Mouse (Mus musculus): ENCODE results near the gene Lca5.

Gene Lca5

GRCm38 (mm10) chr9:83391996-83392395 lies 48.9 kb downstream of the Lca5 start:
- no peak for DNase-seq (ENCODE audit: low spot score in 2 of 2)

- DNase-seq (ENCODE audit: low spot score in 2 of 2) = no peak
Measured at GRCm38 (mm10) chr9:83389570-83389969, 51.4 kb downstream of the Lca5 start.

GRCm38 (mm10) chr9:83386264-83386855 lies 54.6 kb downstream of the Lca5 start:
- no peak for DNase-seq (ENCODE audit: low spot score in 2 of 2)

- DNase-seq (ENCODE audit: low spot score in 2 of 2) = no peak
Measured at GRCm38 (mm10) chr9:83385301-83385700, 55.6 kb downstream of the Lca5 start.

GRCm38 (mm10) chr9:83383235-83383634 lies 57.7 kb downstream of the Lca5 start:
- DNase-seq (ENCODE audit: low spot score in 2 of 2) = no peak

- DNase-seq (ENCODE audit: low spot score in 2 of 2) = no peak
Measured at GRCm38 (mm10) chr9:83382775-83383174, 58.2 kb downstream of the Lca5 start.

GRCm38 (mm10) chr9:83381317-83381716 lies 59.6 kb downstream of the Lca5 start:
- DNase-seq (ENCODE audit: low spot score in 2 of 2) = no peak

GRCm38 (mm10) chr9:83379661-83380060 lies 61.3 kb downstream of the Lca5 start:
- DNase-seq (ENCODE audit: low spot score in 2 of 2) = no peak

- DNase-seq (ENCODE audit: low spot score in 2 of 2) = no peak
Measured at GRCm38 (mm10) chr9:83377132-83377531, 63.8 kb downstream of the Lca5 start.

GRCm38 (mm10) chr9:83375522-83376176 lies 65.3 kb downstream of the Lca5 start:
- no peak for DNase-seq (ENCODE audit: low spot score in 2 of 2)

- DNase-seq (ENCODE audit: low spot score in 2 of 2) = no peak
Measured at GRCm38 (mm10) chr9:83370907-83371306, 70.0 kb downstream of the Lca5 start.

GRCm38 (mm10) chr9:83368234-83368633 lies 72.7 kb downstream of the Lca5 start:
- DNase-seq (ENCODE audit: low spot score in 2 of 2) = no peak

GRCm38 (mm10) chr9:83355802-83356201 lies 85.1 kb downstream of the Lca5 start:
- no peak for DNase-seq (ENCODE audit: low spot score in 2 of 2)

- no peak for DNase-seq (ENCODE audit: low spot score in 2 of 2)
Measured at GRCm38 (mm10) chr9:83353316-83353715, 87.6 kb downstream of the Lca5 start.

GRCm38 (mm10) chr9:83351171-83351570 lies 89.8 kb downstream of the Lca5 start:
- DNase-seq (ENCODE audit: low spot score in 2 of 2) = no peak

GRCm38 (mm10) chr9:83350613-83351012 lies 90.3 kb downstream of the Lca5 start:
- peak in 1 of 2 experiments; percentile 19 for DNase-seq (ENCODE audit: low spot score in 2 of 2)

- no peak for DNase-seq (ENCODE audit: low spot score in 2 of 2)
Measured at GRCm38 (mm10) chr9:83349905-83350304, 91.0 kb downstream of the Lca5 start.

GRCm38 (mm10) chr9:83349504-83349903 lies 91.4 kb downstream of the Lca5 start:
- DNase-seq (ENCODE audit: low spot score in 2 of 2) = peak; percentile 26 to 29

- DNase-seq (ENCODE audit: low spot score in 2 of 2) = no peak
Measured at GRCm38 (mm10) chr9:83347521-83347920, 93.4 kb downstream of the Lca5 start.

- no peak for DNase-seq (ENCODE audit: low spot score in 2 of 2)
Measured at GRCm38 (mm10) chr9:83342491-83343370, 98.2 kb downstream of the Lca5 start.

Measured in frontal cortex, postnatal 14 days (tissue).